Comparison of ENCODE assay signal across 19 mouse cellular contexts in genomic region chr1:157447142-157447541, GRCm38 (mm10). TPM values are rescaled to one million over a fixed set of nuclear protein-coding genes. Genes with fewer than 3 reads are reported as not detected.
DNase-seq lines count a peak whose midpoint lies in the region; TF ChIP-seq lines count a peak whose summit lies in the region.
"Had no signal": no experiment of that assay in that cellular context is flagged by ENCODE, and none has a peak within 500 bp of the region (broad histone marks: within the 10 kb centered on the region; RNA-seq: fewer than 3 reads in every experiment).

No protein-coding gene starts in this region.

- intact Hi-C loops in left cerebral cortex, adult 2 months (cut with DNase I) = loop anchor here (5.0 kb wide), 1 partner anchor 150 kb away; no protein-coding TSS in a partner anchor

- H3K9me3 ChIP-seq in heart, embryonic 10.5 days = no peaks in the 10 kb centered on the region
- H3K9me3 ChIP-seq: hindbrain, embryonic 15.5 days; midbrain, embryonic 12.5 days; neural tube, embryonic 15.5 days had no signal

- TF ChIP-seq CTCF in left cerebral cortex, adult 2 months (IDR thresholded peaks at IDR 0.05) = no peak
- TF ChIP-seq CTCF in cortical plate, adult 2 months (IDR thresholded peaks at IDR 0.05; ENCODE audit: extremely low read depth, insufficient read depth, low read length) = no peak

- 71% methylated on average over 4 of the region's 4 CpGs for WGBS in heart, embryonic 10.5 days

- no peak overlapping the region for H3K4me3 ChIP-seq in heart, embryonic 10.5 days
- H3K4me3 ChIP-seq in left cerebral cortex, adult 2 months = no peak overlapping the region
- H3K4me3 ChIP-seq in cortical plate, adult 2 months (ENCODE audit: insufficient read depth, low read length) = no peak overlapping the region
- H3K4me3 ChIP-seq: hindbrain, embryonic 15.5 days; midbrain, embryonic 12.5 days; myocyte; neural tube, embryonic 15.5 days had no signal

- peak; percentile 15 for DNase-seq in embryo, embryonic 10 days (ENCODE audit: low spot score)
- no peak for DNase-seq in embryo, embryonic 9.5 days (ENCODE audit: extremely low spot score)
- DNase-seq in heart, embryonic 10.5 days (ENCODE audit: low spot score) = no peak
- no peak for DNase-seq in heart, adult 9 months (ENCODE audit: low spot score in 2 of 2)
- no peak for DNase-seq in left cerebral cortex, adult 2 months (ENCODE audit: extremely low spot score in 1 of 2, low spot score in 2 of 2)
- no peak for DNase-seq in left cerebral cortex, adult 11 months (ENCODE audit: low spot score)
- DNase-seq: adrenal gland, postnatal 14 days; cerebellum, adult 8-10 months; kidney, adult 18-20 months; kidney, postnatal 25 days; lung, embryonic 14.5 days; lung, postnatal 4 days; thymus, postnatal 25 days had no signal

- H3K36me3 ChIP-seq in heart, embryonic 10.5 days = no peaks in the 10 kb centered on the region
- H3K36me3 ChIP-seq: hindbrain, embryonic 15.5 days; midbrain, embryonic 12.5 days; neural tube, embryonic 15.5 days had no signal

- H3K4me1 ChIP-seq in heart, embryonic 10.5 days = peaks cover 66% of the 10 kb centered on the region
- peaks cover 4% of the 10 kb centered on the region for H3K4me1 ChIP-seq in cortical plate, adult 2 months (ENCODE audit: control insufficient read depth, insufficient read depth, low read length)

- no peaks in the 10 kb centered on the region for H3K27me3 ChIP-seq in heart, embryonic 10.5 days (ENCODE audit: insufficient read depth, poor library complexity, severe bottlenecking)
- H3K27me3 ChIP-seq: CH12.LX; hindbrain, embryonic 15.5 days; neural tube, embryonic 15.5 days had no signal

- TF ChIP-seq POLR2A in cortical plate, adult 2 months (IDR thresholded peaks at IDR 0.05; ENCODE audit: extremely low read depth, insufficient read depth, low read length) = no peak

- peak overlapping the region; percentile 47; the same call in 1 of the 2 replicates for H3K27ac ChIP-seq in heart, embryonic 10.5 days
- peak overlapping the region; percentile 29; the same call in 1 of the 2 replicates for H3K27ac ChIP-seq in left cerebral cortex, adult 2 months
- H3K27ac ChIP-seq in cortical plate, adult 2 months (ENCODE audit: insufficient read depth, low read length) = peak overlapping the region; percentile 17; the same call in 1 of the 2 replicates
- H3K27ac ChIP-seq: midbrain, embryonic 12.5 days; neural tube, embryonic 15.5 days had no signal

RNA-seq across cellular contexts. Expression of gene Cryzl2, which starts 11.2 kb away (rescaled TPM):
- 15.1 and 31.1 TPM in 2 replicates for polyA plus RNA-seq in heart, embryonic 10.5 days (2016; fragmentation: Nextera tagmentation; extraction: Ambion mirVana)
- 1 to 10 TPM; 3.7 to 5.0 TPM for total RNA-seq in left cerebral cortex, adult 2 months (2021)
- 11.7 and 13.8 TPM in 2 replicates for polyA plus RNA-seq in cortical plate, adult 2 months (2012; rRNA removed)

RNA-seq across cellular contexts. Expression of gene Rasal2, which starts 34.7 kb away (rescaled TPM):
- 13.2 and 17.3 TPM in 2 replicates for polyA plus RNA-seq in heart, embryonic 10.5 days (2016; fragmentation: Nextera tagmentation; extraction: Ambion mirVana)
- total RNA-seq in left cerebral cortex, adult 2 months (2021) = 10 to 100 TPM; 87.6 to 90.9 TPM
- 28.4 and 30.0 TPM in 2 replicates for polyA plus RNA-seq in cortical plate, adult 2 months (2012; rRNA removed)

RNA-seq across cellular contexts. Expression of gene Sec16b, which starts 59.4 kb away (rescaled TPM):
- 0.71 and 1.9 TPM in 2 replicates for polyA plus RNA-seq in heart, embryonic 10.5 days (2016; fragmentation: Nextera tagmentation; extraction: Ambion mirVana)
- total RNA-seq in left cerebral cortex, adult 2 months (2021) = 1 to 10 TPM; 1.4 TPM
- polyA plus RNA-seq in cortical plate, adult 2 months (2012; rRNA removed) = 1.1 TPM in 2 replicates
